Mouse (Mus musculus) hindbrain, embryonic 16.5 days (tissue): Measurements from ENCODE around the gene Prp2. TPM values are rescaled to one million over a fixed set of nuclear protein-coding genes. Genes with fewer than 3 reads are reported as not detected.
"Not testable (repeated sequence)": the region's sequence is repeated elsewhere in the genome, so short reads cannot be mapped to it uniquely, and the experiment has no call there.

Experiments used
- ATAC-seq: fragments of 200-750 bp; cut with Nextera tagmentation; 2 replicates; pipeline ENCODE4 v1.8.0; 2017; ENCODE audit warnings: moderate TSS enrichment, moderate library complexity
- H3K27ac ChIP-seq: fragments of 300-500 bp; sonication (generic); 2 replicates; pipeline ENCODE4 v1.5.1; 2014; ENCODE audit warnings: low read depth, mild to moderate bottlenecking, control low read depth, low read length, moderate library complexity
- H3K27me3 ChIP-seq: fragments of 300-500 bp; sonication (generic); replicated peaks from 2 replicates; pipeline ENCODE4 v1.6.1; 2014; ENCODE audit warnings: low read length; ENCODE audit not compliant: control insufficient read depth, insufficient read depth
- H3K36me3 ChIP-seq: fragments of 300-500 bp; sonication (generic); 2 replicates; pipeline ENCODE4 v1.6.1; 2014; ENCODE audit warnings: mild to moderate bottlenecking, low read length, moderate library complexity, mixed read lengths; ENCODE audit not compliant: control insufficient read depth, insufficient read depth
- H3K4me1 ChIP-seq: fragments of 300-500 bp; sonication (generic); 2 replicates; pipeline ENCODE4 v1.6.1; 2014; ENCODE audit warnings: low read depth, low read length; ENCODE audit not compliant: control insufficient read depth, insufficient read depth
- H3K4me2 ChIP-seq: fragments of 300-500 bp; sonication (generic); 2 replicates; pipeline ENCODE4 v1.6.1; 2014; ENCODE audit warnings: mild to moderate bottlenecking, low read length, control low read depth, moderate library complexity
- H3K4me3 ChIP-seq: fragments of 300-500 bp; sonication (generic); 2 replicates; pipeline ENCODE4 v1.5.1; 2014; ENCODE audit warnings: mild to moderate bottlenecking, low read length, control low read depth, moderate library complexity
- H3K9ac ChIP-seq: fragments of 300-500 bp; sonication (generic); 2 replicates; pipeline ENCODE4 v1.6.1; 2014; ENCODE audit warnings: low read depth, mild to moderate bottlenecking, control low read depth, low read length, moderate library complexity
- H3K9me3 ChIP-seq: fragments of 300-500 bp; sonication (generic); 2 replicates; pipeline ENCODE4 v1.6.1; 2014; ENCODE audit warnings: mild to moderate bottlenecking, low read length, moderate library complexity; ENCODE audit not compliant: control insufficient read depth
- WGBS: fragments of 180-500 bp; shearing (Covaris S2); extraction: QIAGEN DNeasy Blood & Tissue Kit; methylation state at CpG from one replicate; pipeline ENCODE4 v1.1.7; 2014; 5-methylcytosine and 5-hydroxymethylcytosine counted together
- polyA plus RNA-seq: library from polyadenylated mRNA; unstranded; fragments of >200 nt; fragmentation: Nextera tagmentation; extraction: Ambion mirVana; gene quantifications from 2 replicates; pipeline ENCODE4 v1.2.1, GENCODE M21; 2015

The Prp2 gene
- not detected in 2 replicates for polyA plus RNA-seq

DNA sequence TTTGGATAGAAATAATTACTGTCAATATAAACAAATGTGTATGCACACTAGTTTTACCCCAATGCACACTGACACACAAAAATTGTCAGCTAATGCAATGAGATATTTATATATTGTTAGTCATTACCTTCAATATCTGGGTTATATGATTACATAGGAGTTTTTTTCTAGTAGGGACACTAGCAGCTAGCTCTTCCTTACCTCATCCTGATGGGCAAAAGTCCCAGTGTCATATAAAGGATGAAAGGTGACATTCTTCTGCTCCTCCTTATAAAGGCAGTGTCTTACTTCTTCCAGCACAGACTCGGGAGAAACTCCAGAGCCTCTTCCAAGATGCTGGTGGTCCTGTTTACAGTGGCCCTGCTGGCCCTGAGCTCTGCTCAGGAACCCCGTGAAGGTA is at the start of gene Prp2:
Gene Prp2 (plus strand): TSS at position 301 of the 400 bp plus-strand sequence.
- not testable (repeated sequence) for H3K27me3 ChIP-seq, ATAC-seq, H3K9me3 ChIP-seq, H3K27ac ChIP-seq, H3K9ac ChIP-seq, H3K4me1 ChIP-seq, H3K4me3 ChIP-seq, H3K36me3 ChIP-seq, H3K4me2 ChIP-seq
- WGBS, result 68% methylated on average over 2 of the region's 2 CpGs

DNA sequence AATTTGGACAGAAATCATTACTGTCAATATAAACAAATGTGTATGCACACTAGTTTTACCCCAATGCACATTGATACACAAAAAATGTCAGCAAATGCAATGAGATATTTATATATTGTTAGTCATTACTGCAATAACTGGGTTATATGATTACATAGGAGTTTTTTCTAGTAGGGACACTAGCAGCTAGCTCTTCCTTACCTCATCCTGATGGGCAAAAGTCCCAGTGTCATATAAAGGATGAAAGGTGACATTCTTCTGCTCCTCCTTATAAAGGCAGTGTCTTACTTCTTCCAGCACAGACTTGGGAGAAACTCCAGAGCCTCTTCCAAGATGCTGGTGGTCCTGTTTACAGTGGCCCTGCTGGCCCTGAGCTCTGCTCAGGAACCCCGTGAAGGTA is 26.2 kb upstream of the Prp2 start, which contains the start of gene Prh1:
Gene Prh1 (plus strand): TSS at position 301 of the 400 bp plus-strand sequence.
- not testable (repeated sequence) for H3K27ac ChIP-seq, H3K4me2 ChIP-seq, ATAC-seq, H3K36me3 ChIP-seq, H3K4me1 ChIP-seq, H3K27me3 ChIP-seq, H3K9me3 ChIP-seq, H3K9ac ChIP-seq, H3K4me3 ChIP-seq
- 84% methylated on average over 1 of the region's 1 CpGs for WGBS

DNA sequence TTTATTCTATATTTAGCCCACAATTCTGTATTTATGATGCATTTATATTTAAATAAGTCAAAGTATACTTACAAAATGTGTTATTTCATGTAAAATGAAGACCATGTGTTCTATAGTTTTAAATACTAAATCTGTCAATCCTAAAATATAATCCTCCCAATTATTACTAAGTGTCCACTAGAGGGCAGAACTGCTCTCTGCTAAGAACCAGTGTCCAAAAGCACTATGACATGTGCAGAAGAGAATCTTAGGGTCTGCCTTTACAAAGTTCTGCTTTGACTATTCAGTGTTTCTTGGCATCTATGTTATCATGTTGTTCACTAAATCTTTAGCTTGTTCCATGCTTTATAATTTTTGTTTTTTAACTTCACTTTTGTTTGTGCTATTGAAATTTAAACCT is 53.7 kb downstream of the Prp2 start:
- no peak for ATAC-seq
- H3K4me3 ChIP-seq, result no peak overlapping the region
- no peaks in the 10 kb centered on the region for H3K27me3 ChIP-seq
- no peaks in the 10 kb centered on the region for H3K9me3 ChIP-seq
- no peaks in the 10 kb centered on the region for H3K36me3 ChIP-seq
- no peak overlapping the region for H3K9ac ChIP-seq
- no peak overlapping the region for H3K27ac ChIP-seq
- H3K4me2 ChIP-seq, result no peak overlapping the region
- H3K4me1 ChIP-seq, result no peaks in the 10 kb centered on the region

Other genes with a start within 250 kb of the Prp2 start
- not detected in 2 replicates for gene Gm8882, start 231.8 kb upstream of the Prp2 start, polyA plus RNA-seq
- gene Prh1, start 26.1 kb upstream of the Prp2 start, polyA plus RNA-seq, result not detected in 2 replicates
- gene A630073D07Rik, start 55.6 kb downstream of the Prp2 start, polyA plus RNA-seq, result not detected in 2 replicates
- gene Tas2r120, start 61.0 kb downstream of the Prp2 start, polyA plus RNA-seq, result not detected in 2 replicates
- gene Tas2r121, start 105.1 kb downstream of the Prp2 start, polyA plus RNA-seq, result not detected in 2 replicates
- gene Tas2r122, start 116.0 kb downstream of the Prp2 start, polyA plus RNA-seq, result not detected in 2 replicates
- not detected in 2 replicates for gene Tas2r115, start 142.1 kb downstream of the Prp2 start, polyA plus RNA-seq
- gene Tas2r124, start 158.8 kb downstream of the Prp2 start, polyA plus RNA-seq, result not detected in 2 replicates
- gene Tas2r102, start 166.2 kb downstream of the Prp2 start, polyA plus RNA-seq, result not detected in 2 replicates
- gene Tas2r136, start 182.2 kb downstream of the Prp2 start, polyA plus RNA-seq, result not detected in 2 replicates
- not detected in 2 replicates for gene Tas2r117, start 206.9 kb downstream of the Prp2 start, polyA plus RNA-seq